Mouse (Mus musculus): ENCODE results near the gene Zfp26. TPM values are rescaled to one million over a fixed set of nuclear protein-coding genes. Genes with fewer than 3 reads are reported as not detected.

Gene Zfp26
- polyA plus RNA-seq (2012; rRNA removed; ENCODE audit: low replicate concordance): 2.7 and 4.2 TPM in 2 replicates

DNA sequence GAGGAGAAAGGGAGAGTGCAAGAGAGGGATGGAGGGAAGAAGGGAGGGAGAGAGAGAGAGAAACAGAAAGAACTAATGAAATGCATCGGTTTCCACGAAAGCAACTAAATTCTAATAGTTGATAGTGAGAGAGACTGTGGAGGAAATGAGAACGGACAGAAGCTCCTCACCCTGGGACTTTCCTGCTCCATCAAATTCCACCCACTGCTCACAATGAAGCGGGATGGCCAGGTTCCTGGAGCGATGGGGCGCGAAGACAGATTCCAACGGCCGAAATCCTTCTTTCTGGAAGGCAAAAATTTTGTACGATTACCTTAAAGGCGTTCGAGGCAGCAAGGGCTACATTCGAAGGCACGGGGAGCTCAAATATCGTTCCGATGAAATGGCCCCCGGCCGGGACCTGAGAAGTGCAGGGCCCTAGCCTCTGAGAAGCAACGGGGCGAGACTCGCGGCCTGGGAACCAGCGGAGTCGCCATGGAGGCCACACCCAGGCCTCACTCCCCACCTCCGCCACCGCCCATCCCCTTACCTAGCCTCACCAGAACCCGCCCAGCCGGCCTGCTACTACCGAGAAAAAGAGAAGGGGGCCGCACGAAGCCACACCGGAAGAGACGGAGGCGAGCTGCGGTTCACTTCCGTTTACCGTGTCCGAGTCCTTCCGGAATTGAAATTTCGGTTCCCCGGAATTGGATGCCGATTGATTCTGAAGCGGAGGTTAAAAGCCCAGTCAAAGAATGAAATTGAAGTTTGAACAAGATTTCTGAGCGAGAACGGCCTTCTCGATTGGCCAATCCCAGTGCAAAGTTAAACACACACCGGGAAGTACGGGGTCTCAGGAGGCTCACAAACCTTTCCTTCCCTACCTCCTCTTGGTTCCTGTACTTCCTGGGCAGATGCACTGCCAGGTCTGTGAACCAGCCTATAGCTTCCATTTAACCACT is at the start of gene Zfp26:
Zfp26 (minus strand) TSS at position 786 of the 941 bp plus-strand sequence.

GRCm38 (mm10) chr9:20492527-20493233 is 32.7 kb upstream of the Zfp26 start, which contains the start of gene Zfp426:
Gene Zfp426, minus strand, starts transcription at chr9:20492746.

GRCm38 (mm10) chr9:20384532-20385342 is 75.2 kb downstream of the Zfp26 start, which contains the start of gene Zfp560:
Gene Zfp560, minus strand, starts transcription at chr9:20385177.

Other genes starting within 250 kb of the Zfp26 start
- gene Olfr871, start 248.0 kb downstream of the Zfp26 start, polyA plus RNA-seq (2012; rRNA removed; ENCODE audit: low replicate concordance): not detected in 2 replicates
- gene Olfr872, start 223.0 kb downstream of the Zfp26 start, polyA plus RNA-seq (2012; rRNA removed; ENCODE audit: low replicate concordance): not detected in 2 replicates
- not detected in 2 replicates for gene Olfr39, start 177.8 kb downstream of the Zfp26 start, polyA plus RNA-seq (2012; rRNA removed; ENCODE audit: low replicate concordance)
- not detected in 2 replicates for gene Olfr873, start 161.6 kb downstream of the Zfp26 start, polyA plus RNA-seq (2012; rRNA removed; ENCODE audit: low replicate concordance)
- 0.12 TPM in 1 of 2 replicates, not detected in the other for gene Olfr18, start 124.1 kb downstream of the Zfp26 start, polyA plus RNA-seq (2012; rRNA removed; ENCODE audit: low replicate concordance)
- gene Zfp560, start 75.0 kb downstream of the Zfp26 start, polyA plus RNA-seq (2012; rRNA removed; ENCODE audit: low replicate concordance): 6.2 and 6.5 TPM in 2 replicates
- gene Zfp426, start 32.6 kb upstream of the Zfp26 start, polyA plus RNA-seq (2012; rRNA removed; ENCODE audit: low replicate concordance): 6.2 and 8.7 TPM in 2 replicates
- 8.6 and 14.9 TPM in 2 replicates for gene Zfp266, start 61.3 kb upstream of the Zfp26 start, polyA plus RNA-seq (2012; rRNA removed; ENCODE audit: low replicate concordance)
- 3.9 and 4.2 TPM in 2 replicates for gene Zfp846, start 121.1 kb upstream of the Zfp26 start, polyA plus RNA-seq (2012; rRNA removed; ENCODE audit: low replicate concordance)
- 160 and 168 TPM in 2 replicates for gene Ubl5, start 182.7 kb upstream of the Zfp26 start, polyA plus RNA-seq (2012; rRNA removed; ENCODE audit: low replicate concordance)
- 27.8 and 28.1 TPM in 2 replicates for gene Fbxl12, start 184.6 kb upstream of the Zfp26 start, polyA plus RNA-seq (2012; rRNA removed; ENCODE audit: low replicate concordance)
- gene Pin1, start 191.9 kb upstream of the Zfp26 start, polyA plus RNA-seq (2012; rRNA removed; ENCODE audit: low replicate concordance): 20.4 and 23.5 TPM in 2 replicates

All from subcutaneous adipose tissue, adult 2 months (tissue).